Mouse (Mus musculus): ENCODE measurements around the gene Gm44502. TPM values are rescaled to one million over a fixed set of nuclear protein-coding genes. Genes with fewer than 3 reads are reported as not detected.

Gene Gm44502
- polyA plus RNA-seq, 1 experiment from 2014 or later, result not detected

- H3K36me3 ChIP-seq, result peaks cover 51% of the 10 kb centered on the region
- H3K9ac ChIP-seq, result no peak overlapping the region
- H3K4me2 ChIP-seq (replicated peaks), result no peak overlapping the region
- H3K4me1 ChIP-seq (replicated peaks), result peaks cover 13% of the 10 kb centered on the region
- no peak overlapping the region for H3K27ac ChIP-seq
- no peak for ATAC-seq
- WGBS, result 87% methylated on average over 13 of the region's 13 CpGs
- H3K9me3 ChIP-seq, result no peaks in the 10 kb centered on the region
- H3K4me3 ChIP-seq (replicated peaks), result no peak overlapping the region
- H3K27me3 ChIP-seq (replicated peaks), result peaks cover 9% of the 10 kb centered on the region; the same call in 1 of the 2 replicates
Measured at GRCm38 (mm10) chr15:89372068-89372467, 57.4 kb downstream of the Gm44502 start.

Other genes starting within 250 kb of the Gm44502 start
- gene Plxnb2, start 248.9 kb downstream of the Gm44502 start, polyA plus RNA-seq (2015; fragmentation: Nextera tagmentation; extraction: Ambion mirVana), result 107 and 118 TPM in 2 replicates
- gene Dennd6b, start 233.2 kb downstream of the Gm44502 start, polyA plus RNA-seq (2015; fragmentation: Nextera tagmentation; extraction: Ambion mirVana), result 12.1 and 13.1 TPM in 2 replicates
- 21.6 and 23.9 TPM in 2 replicates for gene Ppp6r2, start 218.1 kb downstream of the Gm44502 start, polyA plus RNA-seq (2015; fragmentation: Nextera tagmentation; extraction: Ambion mirVana)
- gene Sbf1, start 114.4 kb downstream of the Gm44502 start, polyA plus RNA-seq (2015; fragmentation: Nextera tagmentation; extraction: Ambion mirVana), result 35.1 and 38.8 TPM in 2 replicates
- gene Adm2, start 107.0 kb downstream of the Gm44502 start, polyA plus RNA-seq (2015; fragmentation: Nextera tagmentation; extraction: Ambion mirVana), result 1.4 and 1.5 TPM in 2 replicates
- gene Miox, start 95.3 kb downstream of the Gm44502 start, polyA plus RNA-seq (2015; fragmentation: Nextera tagmentation; extraction: Ambion mirVana), result 0.32 and 0.36 TPM in 2 replicates
- gene Lmf2, start 74.0 kb downstream of the Gm44502 start, polyA plus RNA-seq (2015; fragmentation: Nextera tagmentation; extraction: Ambion mirVana), result 55.2 and 58.0 TPM in 2 replicates
- 131 and 138 TPM in 2 replicates for gene Ncaph2, start 74.0 kb downstream of the Gm44502 start, polyA plus RNA-seq (2015; fragmentation: Nextera tagmentation; extraction: Ambion mirVana)
- gene Sco2, start 55.9 kb downstream of the Gm44502 start, polyA plus RNA-seq (2015; fragmentation: Nextera tagmentation; extraction: Ambion mirVana), result 10.4 and 12.8 TPM in 2 replicates
- gene Tymp, start 52.7 kb downstream of the Gm44502 start, polyA plus RNA-seq (2015; fragmentation: Nextera tagmentation; extraction: Ambion mirVana), result 1.4 and 1.5 TPM in 2 replicates
- 0.37 and 0.67 TPM in 2 replicates for gene Odf3b, start 50.4 kb downstream of the Gm44502 start, polyA plus RNA-seq (2015; fragmentation: Nextera tagmentation; extraction: Ambion mirVana)
- not detected in 2 replicates for gene Klhdc7b, start 44.8 kb downstream of the Gm44502 start, polyA plus RNA-seq (2015; fragmentation: Nextera tagmentation; extraction: Ambion mirVana)
- 0.72 TPM in 1 of 2 replicates, not detected in the other for gene Syce3, start 19.2 kb downstream of the Gm44502 start, polyA plus RNA-seq (2015; fragmentation: Nextera tagmentation; extraction: Ambion mirVana)
- 0.47 and 0.69 TPM in 2 replicates for gene Cpt1b, start 3.8 kb downstream of the Gm44502 start, polyA plus RNA-seq (2015; fragmentation: Nextera tagmentation; extraction: Ambion mirVana)
- 2.5 and 2.8 TPM in 2 replicates for gene C730034F03Rik, start 107 bp downstream of the Gm44502 start, polyA plus RNA-seq (2015; fragmentation: Nextera tagmentation; extraction: Ambion mirVana)
- gene Chkb, start 212 bp upstream of the Gm44502 start, polyA plus RNA-seq (2015; fragmentation: Nextera tagmentation; extraction: Ambion mirVana), result 52.6 and 61.8 TPM in 2 replicates
- 4.1 and 4.5 TPM in 2 replicates for gene Mapk8ip2, start 24.2 kb upstream of the Gm44502 start, polyA plus RNA-seq (2015; fragmentation: Nextera tagmentation; extraction: Ambion mirVana)
- 22.5 and 26.0 TPM in 2 replicates for gene Arsa, start 47.7 kb upstream of the Gm44502 start, polyA plus RNA-seq (2015; fragmentation: Nextera tagmentation; extraction: Ambion mirVana)
- 1.2 and 1.3 TPM in 2 replicates for gene Shank3, start 69.9 kb upstream of the Gm44502 start, polyA plus RNA-seq (2015; fragmentation: Nextera tagmentation; extraction: Ambion mirVana)
- gene Acr, start 138.6 kb upstream of the Gm44502 start, polyA plus RNA-seq (2015; fragmentation: Nextera tagmentation; extraction: Ambion mirVana), result not detected in 2 replicates
- gene Rabl2, start 162.2 kb upstream of the Gm44502 start, polyA plus RNA-seq (2015; fragmentation: Nextera tagmentation; extraction: Ambion mirVana), result 29.9 and 30.7 TPM in 2 replicates